Mouse (Mus musculus): ENCODE measurements at regions not wholly inside any gene's neighbourhood (a gene's known extent, or its start where the extent isn't known, plus 50 kb on each side); places are given as distances from the start of the nearest gene placed in this dataset.

GRCm38 (mm10) chr19:56001428-56001827 lies 259.8 kb downstream of the Tcf7l2 start:
- Histone ChIP-seq H3K79me3 (ENCODE audit: low read depth) (no peaks in the 10 kb centered on the region), H3K36me3 (ENCODE audit: control insufficient read depth, insufficient read depth) (no peaks in the 10 kb centered on the region), H3K4me3 (ENCODE audit: insufficient read depth, poor library complexity, severe bottlenecking) (no peak overlapping the region), H3ac (ENCODE audit: control insufficient read depth, insufficient read length, low read depth) (no peak overlapping the region), H3K79me2 (ENCODE audit: control insufficient read depth, insufficient read depth) (no peaks in the 10 kb centered on the region), H3K27me3 (ENCODE audit: control insufficient read depth, insufficient read depth, insufficient read length) (no peaks in the 10 kb centered on the region)
- TF ChIP-seq MYOD1 (IDR thresholded peaks at IDR 0.05; ENCODE audit: control insufficient read depth, insufficient read length, low read depth) (peak; percentile 93), CTCF (IDR thresholded peaks at IDR 0.05; ENCODE audit: control insufficient read depth, insufficient read depth, insufficient read length) (no peak)

GRCm38 (mm10) chr19:56005886-56006285 lies 264.3 kb downstream of the Tcf7l2 start:
- Histone ChIP-seq H3K79me3 (ENCODE audit: low read depth) (no peaks in the 10 kb centered on the region), H3K79me2 (ENCODE audit: control insufficient read depth, insufficient read depth) (no peaks in the 10 kb centered on the region), H3K27me3 (ENCODE audit: control insufficient read depth, insufficient read depth, insufficient read length) (no peaks in the 10 kb centered on the region), H3K36me3 (ENCODE audit: control insufficient read depth, insufficient read depth) (no peaks in the 10 kb centered on the region), H3K4me3 (ENCODE audit: insufficient read depth, poor library complexity, severe bottlenecking) (no peak overlapping the region), H3ac (ENCODE audit: control insufficient read depth, insufficient read length, low read depth) (no peak overlapping the region)
- TF ChIP-seq MYOD1 (IDR thresholded peaks at IDR 0.05; ENCODE audit: control insufficient read depth, insufficient read length, low read depth) (no peak), CTCF (IDR thresholded peaks at IDR 0.05; ENCODE audit: control insufficient read depth, insufficient read depth, insufficient read length) (no peak), MYOG (IDR thresholded peaks at IDR 0.05; ENCODE audit: control insufficient read depth, extremely low read depth, insufficient read length) (no peak), MAX (IDR thresholded peaks at IDR 0.05) (no peak), FOSL1 (IDR thresholded peaks at IDR 0.05; ENCODE audit: insufficient read depth, low read length, poor library complexity, severe bottlenecking) (no peak), CEBPB (IDR thresholded peaks at IDR 0.05; ENCODE audit: low read depth) (no peak)

GRCm38 (mm10) chr19:56007433-56007832 lies 265.8 kb downstream of the Tcf7l2 start:
- Histone ChIP-seq H3K27me3 (ENCODE audit: control insufficient read depth, insufficient read depth, insufficient read length) (no peaks in the 10 kb centered on the region), H3K36me3 (ENCODE audit: control insufficient read depth, insufficient read depth) (no peaks in the 10 kb centered on the region), H3K79me3 (ENCODE audit: low read depth) (no peaks in the 10 kb centered on the region), H3K4me3 (ENCODE audit: insufficient read depth, poor library complexity, severe bottlenecking) (no peak overlapping the region), H3K79me2 (ENCODE audit: control insufficient read depth, insufficient read depth) (no peaks in the 10 kb centered on the region), H3ac (ENCODE audit: control insufficient read depth, insufficient read length, low read depth) (no peak overlapping the region)
- no peak for TF ChIP-seq CEBPB (IDR thresholded peaks at IDR 0.05; ENCODE audit: low read depth)
- TF ChIP-seq MYOD1 (IDR thresholded peaks at IDR 0.05; ENCODE audit: control insufficient read depth, insufficient read length, low read depth) = no peak
- no peak for TF ChIP-seq CTCF (IDR thresholded peaks at IDR 0.05; ENCODE audit: control insufficient read depth, insufficient read depth, insufficient read length)
- no peak for TF ChIP-seq MAX (IDR thresholded peaks at IDR 0.05)
- TF ChIP-seq MYOG (IDR thresholded peaks at IDR 0.05; ENCODE audit: control insufficient read depth, extremely low read depth, insufficient read length) = no peak
- TF ChIP-seq FOSL1 (IDR thresholded peaks at IDR 0.05; ENCODE audit: insufficient read depth, low read length, poor library complexity, severe bottlenecking) = no peak
- no peak for TF ChIP-seq USF1 (IDR thresholded peaks at IDR 0.05; ENCODE audit: low read depth)

- no peaks in the 10 kb centered on the region for H3K79me2 ChIP-seq (ENCODE audit: control insufficient read depth, insufficient read depth)
- H3K27me3 ChIP-seq (ENCODE audit: control insufficient read depth, insufficient read depth, insufficient read length) = no peaks in the 10 kb centered on the region
- H3K4me3 ChIP-seq (ENCODE audit: insufficient read depth, poor library complexity, severe bottlenecking) = no peak overlapping the region
- H3ac ChIP-seq (ENCODE audit: control insufficient read depth, insufficient read length, low read depth) = no peak overlapping the region
- TF ChIP-seq FOSL1 (IDR thresholded peaks at IDR 0.05; ENCODE audit: insufficient read depth, low read length, poor library complexity, severe bottlenecking) (no peak), CTCF (IDR thresholded peaks at IDR 0.05; ENCODE audit: control insufficient read depth, insufficient read depth, insufficient read length) (no peak), USF1 (IDR thresholded peaks at IDR 0.05; ENCODE audit: low read depth) (no peak), MAX (IDR thresholded peaks at IDR 0.05) (no peak), MYOG (IDR thresholded peaks at IDR 0.05; ENCODE audit: control insufficient read depth, extremely low read depth, insufficient read length) (no peak), CEBPB (IDR thresholded peaks at IDR 0.05; ENCODE audit: low read depth) (no peak), MYOD1 (IDR thresholded peaks at IDR 0.05; ENCODE audit: control insufficient read depth, insufficient read length, low read depth) (no peak)
- no peaks in the 10 kb centered on the region for H3K36me3 ChIP-seq (ENCODE audit: control insufficient read depth, insufficient read depth)
- no peaks in the 10 kb centered on the region for H3K79me3 ChIP-seq (ENCODE audit: low read depth)
Observed at GRCm38 (mm10) chr19:56010766-56011165, 269.1 kb downstream of the Tcf7l2 start.

GRCm38 (mm10) chr19:56011292-56011691 lies 269.7 kb downstream of the Tcf7l2 start:
- no peaks in the 10 kb centered on the region for H3K36me3 ChIP-seq (ENCODE audit: control insufficient read depth, insufficient read depth)
- no peaks in the 10 kb centered on the region for H3K27me3 ChIP-seq (ENCODE audit: control insufficient read depth, insufficient read depth, insufficient read length)
- H3K4me3 ChIP-seq (ENCODE audit: insufficient read depth, poor library complexity, severe bottlenecking) = no peak overlapping the region
- no peak overlapping the region for H3ac ChIP-seq (ENCODE audit: control insufficient read depth, insufficient read length, low read depth)
- no peak for TF ChIP-seq FOSL1 (IDR thresholded peaks at IDR 0.05; ENCODE audit: insufficient read depth, low read length, poor library complexity, severe bottlenecking)
- H3K79me3 ChIP-seq (ENCODE audit: low read depth) = no peaks in the 10 kb centered on the region
- H3K79me2 ChIP-seq (ENCODE audit: control insufficient read depth, insufficient read depth) = no peaks in the 10 kb centered on the region

- Histone ChIP-seq H3K36me3 (ENCODE audit: control insufficient read depth, insufficient read depth) (no peaks in the 10 kb centered on the region), H3K79me2 (ENCODE audit: control insufficient read depth, insufficient read depth) (no peaks in the 10 kb centered on the region)
- TF ChIP-seq FOSL1 (IDR thresholded peaks at IDR 0.05; ENCODE audit: insufficient read depth, low read length, poor library complexity, severe bottlenecking) = no peak
- no peak for TF ChIP-seq MAX (IDR thresholded peaks at IDR 0.05)
- no peak for TF ChIP-seq USF1 (IDR thresholded peaks at IDR 0.05; ENCODE audit: low read depth)
- TF ChIP-seq MYOG (IDR thresholded peaks at IDR 0.05; ENCODE audit: control insufficient read depth, extremely low read depth, insufficient read length) = no peak
- TF ChIP-seq MYOD1 (IDR thresholded peaks at IDR 0.05; ENCODE audit: control insufficient read depth, insufficient read length, low read depth) = no peak
- no peak for TF ChIP-seq CTCF (IDR thresholded peaks at IDR 0.05; ENCODE audit: control insufficient read depth, insufficient read depth, insufficient read length)
- no peak for TF ChIP-seq CEBPB (IDR thresholded peaks at IDR 0.05; ENCODE audit: low read depth)
Observed at GRCm38 (mm10) chr19:56016548-56017346, 270.2 kb upstream of the Habp2 start.

More at GRCm38 (mm10) chr19:56016548-56017346, 270.2 kb upstream of the Habp2 start:
- Histone ChIP-seq H3K79me3 (ENCODE audit: low read depth) (no peaks in the 10 kb centered on the region), H3ac (ENCODE audit: control insufficient read depth, insufficient read length, low read depth) (no peak overlapping the region), H3K4me3 (ENCODE audit: insufficient read depth, poor library complexity, severe bottlenecking) (no peak overlapping the region), H3K27me3 (ENCODE audit: control insufficient read depth, insufficient read depth, insufficient read length) (no peaks in the 10 kb centered on the region)
